Mouse (Mus musculus) heart, embryonic 13.5 days (tissue): ENCODE data around the gene Gm20479. TPM values are rescaled to one million over a fixed set of nuclear protein-coding genes. Genes with fewer than 3 reads are reported as not detected.
A peak's percentile ranks its signal among the peaks of the same experiment; 100 is the strongest.

Experiments
- ATAC-seq: fragments of 200-750 bp; cut with Nextera tagmentation; 2 replicates; pipeline ENCODE4 v1.8.0; 2017; ENCODE audit warnings: moderate TSS enrichment; ENCODE audit not compliant: insufficient number of reproducible peaks, low FRiP score, low TSS enrichment; ENCODE audit errors: extremely low read depth
- H3K27ac ChIP-seq: fragments of 300-500 bp; sonication (generic); replicated peaks from 2 replicates; pipeline ENCODE4 v1.5.1; 2015; ENCODE audit warnings: moderate library complexity, mild to moderate bottlenecking, inconsistent platforms
- H3K27me3 ChIP-seq: fragments of 300-500 bp; sonication (generic); replicated peaks from 2 replicates; pipeline ENCODE4 v1.6.1; 2015; ENCODE audit warnings: mild to moderate bottlenecking, inconsistent platforms
- H3K36me3 ChIP-seq: fragments of 300-500 bp; sonication (generic); 2 replicates; pipeline ENCODE4 v1.6.1; 2015; ENCODE audit warnings: mild to moderate bottlenecking, inconsistent platforms
- H3K4me1 ChIP-seq: fragments of 300-500 bp; sonication (generic); 2 replicates; pipeline ENCODE4 v1.6.1; 2015; ENCODE audit warnings: inconsistent platforms
- H3K4me2 ChIP-seq: fragments of 300-500 bp; sonication (generic); 2 replicates; pipeline ENCODE4 v1.6.1; 2015; ENCODE audit warnings: inconsistent platforms, mild to moderate bottlenecking, moderate library complexity
- H3K4me3 ChIP-seq: fragments of 300-500 bp; sonication (generic); 2 replicates; pipeline ENCODE4 v1.5.1; 2015; ENCODE audit warnings: moderate library complexity, mild to moderate bottlenecking, inconsistent platforms
- H3K9ac ChIP-seq: fragments of 300-500 bp; sonication (generic); 2 replicates; pipeline ENCODE4 v1.6.1; 2015; ENCODE audit warnings: inconsistent platforms, mild to moderate bottlenecking, moderate library complexity
- H3K9me3 ChIP-seq: fragments of 300-500 bp; sonication (generic); 2 replicates; pipeline ENCODE4 v1.6.1; 2016; ENCODE audit warnings: inconsistent platforms
- WGBS: fragments of 180-500 bp; shearing (Covaris S2); methylation state at CpG from one replicate; pipeline ENCODE4 v1.1.7; 2015; ENCODE audit warnings: mixed read lengths; 5-methylcytosine and 5-hydroxymethylcytosine counted together
- polyA plus RNA-seq: library from polyadenylated mRNA; unstranded; fragments of >200 nt; fragmentation: Nextera tagmentation; extraction: Ambion mirVana; gene quantifications from 2 replicates; pipeline ENCODE4 v1.2.1, GENCODE M21; 2015

The Gm20479 gene
- polyA plus RNA-seq, 1 experiment from 2014 or later, result 0.90 TPM

- peaks cover 26% of the 10 kb centered on the region for H3K4me1 ChIP-seq
- H3K36me3 ChIP-seq, result peaks cover 51% of the 10 kb centered on the region
- H3K27me3 ChIP-seq, result peaks cover 54% of the 10 kb centered on the region
- H3K9ac ChIP-seq, result no peak overlapping the region
- peaks cover 11% of the 10 kb centered on the region; the same call in 1 of the 2 replicates for H3K9me3 ChIP-seq
- ATAC-seq, result no peak
- H3K27ac ChIP-seq, result no peak overlapping the region
- H3K4me2 ChIP-seq, result peak overlapping the region; percentile 64
- WGBS, result 44% methylated on average over 3 of the region's 3 CpGs
- H3K4me3 ChIP-seq, result peak overlapping the region; percentile 35; the same call in 1 of the 2 replicates
Measured at GRCm38 (mm10) chr7:27309832-27310231, 47.4 kb downstream of the Gm20479 start.

- Histone ChIP-seq H3K9ac (0 out of 2 replicates have a peak overlapping the region, but pooled peaks have one; percentile 50), H3K27ac (no peak overlapping the region), H3K4me1 (peaks cover 26% of the 10 kb centered on the region), H3K36me3 (peaks cover 43% of the 10 kb centered on the region), H3K9me3 (peaks cover 6% of the 10 kb centered on the region; the same call in 1 of the 2 replicates), H3K27me3 (peaks cover 61% of the 10 kb centered on the region), H3K4me2 (peak overlapping the region; percentile 68), H3K4me3 (peak overlapping the region; percentile 43)
- ATAC-seq, result no peak
- 10% methylated on average over 27 of the region's 28 CpGs for WGBS
Measured at GRCm38 (mm10) chr7:27308821-27309549, 48.2 kb downstream of the Gm20479 start.

DNA sequence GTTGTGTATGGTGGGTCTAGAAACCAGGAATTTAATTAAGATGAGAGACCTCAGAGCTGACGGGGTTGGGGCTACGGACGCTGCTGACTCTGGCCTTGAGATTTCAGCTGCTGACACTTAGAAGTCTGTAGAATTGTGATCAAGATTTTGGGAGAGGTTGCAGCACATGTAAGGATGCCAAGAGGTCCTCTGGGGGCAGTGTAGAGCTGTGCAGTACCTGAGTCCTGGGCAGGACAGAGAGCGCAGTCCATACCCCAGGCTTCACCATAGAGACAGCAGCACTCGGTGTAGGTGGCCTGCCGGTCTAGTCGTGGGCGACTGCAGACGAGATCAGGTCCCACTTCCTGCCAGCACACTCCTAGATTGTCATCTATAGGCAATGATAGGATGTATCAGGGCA, 49.7 kb downstream of the Gm20479 start:
- no peak overlapping the region for H3K9ac ChIP-seq
- 66% methylated on average over 9 of the region's 9 CpGs for WGBS
- no peak overlapping the region for H3K4me3 ChIP-seq
- H3K36me3 ChIP-seq, result peaks cover 29% of the 10 kb centered on the region
- H3K27ac ChIP-seq, result no peak overlapping the region
- H3K27me3 ChIP-seq, result peaks cover 71% of the 10 kb centered on the region
- no peak for ATAC-seq
- no peak overlapping the region for H3K4me2 ChIP-seq
- peaks cover 26% of the 10 kb centered on the region for H3K4me1 ChIP-seq
- no peaks in the 10 kb centered on the region for H3K9me3 ChIP-seq

- Histone ChIP-seq H3K27ac (no peak overlapping the region), H3K27me3 (peaks cover 74% of the 10 kb centered on the region), H3K9me3 (no peaks in the 10 kb centered on the region), H3K9ac (no peak overlapping the region), H3K4me2 (no peak overlapping the region), H3K4me3 (no peak overlapping the region), H3K4me1 (peaks cover 26% of the 10 kb centered on the region), H3K36me3 (peaks cover 29% of the 10 kb centered on the region)
- no peak for ATAC-seq
- 70% methylated on average over 24 of the region's 24 CpGs for WGBS
Measured at GRCm38 (mm10) chr7:27306161-27307160, 50.8 kb downstream of the Gm20479 start.

DNA sequence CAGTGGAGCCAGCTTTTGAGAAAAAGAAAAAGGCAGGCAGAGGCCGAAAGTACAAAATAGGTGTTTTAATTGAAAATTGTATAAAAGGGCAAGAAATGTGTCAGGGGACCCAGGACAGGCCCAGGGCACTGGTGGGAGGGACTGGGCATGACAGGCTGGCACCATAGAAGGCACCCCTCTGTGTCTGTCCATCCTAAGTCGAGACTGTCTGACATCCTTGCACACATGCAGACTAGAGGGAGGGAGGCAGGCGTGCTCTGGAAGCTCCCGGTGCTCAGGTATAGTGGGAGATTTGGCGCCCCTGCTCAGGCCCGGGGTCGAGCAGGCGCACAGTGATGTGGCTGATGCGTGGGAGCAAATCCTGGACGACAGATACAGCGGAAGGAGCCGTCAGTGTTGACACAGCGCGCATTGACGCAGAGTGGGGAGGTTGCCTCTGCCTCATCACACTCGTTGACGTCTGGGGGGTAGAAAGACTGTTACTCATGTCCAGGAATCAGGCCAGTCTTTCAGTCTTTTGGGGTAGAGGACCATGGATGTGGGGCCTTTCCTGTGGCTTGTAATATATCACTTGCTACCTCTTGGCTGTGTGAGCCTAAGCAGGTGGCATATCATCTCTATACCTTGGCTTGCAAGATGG, 52.0 kb downstream of the Gm20479 start:
- Histone ChIP-seq H3K36me3 (peaks cover 28% of the 10 kb centered on the region), H3K9me3 (no peaks in the 10 kb centered on the region), H3K27me3 (peaks cover 62% of the 10 kb centered on the region), H3K9ac (no peak overlapping the region), H3K4me1 (peaks cover 14% of the 10 kb centered on the region), H3K4me3 (no peak overlapping the region), H3K27ac (no peak overlapping the region), H3K4me2 (no peak overlapping the region)
- WGBS, result 77% methylated on average over 17 of the region's 17 CpGs
- no peak for ATAC-seq

Other genes with a start within 250 kb of the Gm20479 start
- gene Cyp2f2, start 237.5 kb downstream of the Gm20479 start, polyA plus RNA-seq, result not detected in 2 replicates
- 0.12 TPM in 1 of 2 replicates, not detected in the other for gene Cyp2t4, start 203.7 kb downstream of the Gm20479 start, polyA plus RNA-seq
- 48.1 and 52.7 TPM in 2 replicates for gene Egln2, start 190.6 kb downstream of the Gm20479 start, polyA plus RNA-seq
- 48.6 and 48.8 TPM in 2 replicates for gene Rab4b, start 178.5 kb downstream of the Gm20479 start, polyA plus RNA-seq
- gene Gm21983, start 176.3 kb downstream of the Gm20479 start, polyA plus RNA-seq, result 0.31 TPM in 1 of 2 replicates, not detected in the other
- gene Mia, start 176.3 kb downstream of the Gm20479 start, polyA plus RNA-seq, result 4.3 and 4.8 TPM in 2 replicates
- 2.9 and 3.1 TPM in 2 replicates for gene BC024978, start 161.6 kb downstream of the Gm20479 start, polyA plus RNA-seq
- gene Snrpa, start 161.1 kb downstream of the Gm20479 start, polyA plus RNA-seq, result 158 TPM in 2 replicates
- gene Itpkc, start 128.8 kb downstream of the Gm20479 start, polyA plus RNA-seq, result 2.3 and 3.3 TPM in 2 replicates
- gene Coq8b, start 124.4 kb downstream of the Gm20479 start, polyA plus RNA-seq, result 10.2 and 12.0 TPM in 2 replicates
- gene Numbl, start 99.0 kb downstream of the Gm20479 start, polyA plus RNA-seq, result 8.3 and 8.8 TPM in 2 replicates
- 51.3 and 53.3 TPM in 2 replicates for gene Ltbp4, start 19.7 kb downstream of the Gm20479 start, polyA plus RNA-seq
- 28.8 and 32.2 TPM in 2 replicates for gene Shkbp1, start 1.4 kb downstream of the Gm20479 start, polyA plus RNA-seq
- 0.13 and 0.23 TPM in 2 replicates for gene Sptbn4, start 90.3 kb upstream of the Gm20479 start, polyA plus RNA-seq
- gene Blvrb, start 90.6 kb upstream of the Gm20479 start, polyA plus RNA-seq, result 84.7 and 89.0 TPM in 2 replicates
- 21.1 and 23.2 TPM in 2 replicates for gene Sertad3, start 116.3 kb upstream of the Gm20479 start, polyA plus RNA-seq
- gene Sertad1, start 129.5 kb upstream of the Gm20479 start, polyA plus RNA-seq, result 32.3 and 37.1 TPM in 2 replicates
- 2.0 and 2.1 TPM in 2 replicates for gene Prx, start 141.9 kb upstream of the Gm20479 start, polyA plus RNA-seq
- gene Hipk4, start 165.8 kb upstream of the Gm20479 start, polyA plus RNA-seq, result 0.20 and 0.36 TPM in 2 replicates
- gene Pld3, start 195.8 kb upstream of the Gm20479 start, polyA plus RNA-seq, result 62.5 and 65.9 TPM in 2 replicates
- 30.6 and 34.5 TPM in 2 replicates for gene 2310022A10Rik, start 195.8 kb upstream of the Gm20479 start, polyA plus RNA-seq
- 72.7 and 73.4 TPM in 2 replicates for gene Akt2, start 234.1 kb upstream of the Gm20479 start, polyA plus RNA-seq